Mouse (Mus musculus) limb, embryonic 13.5 days (tissue): ENCODE measurements at regions not wholly inside any gene's neighbourhood (a gene's known extent, or its start where the extent isn't known, plus 50 kb on each side); places are given as distances from the start of the nearest gene placed in this dataset.

ENCODE experiments used
- ATAC-seq: fragments of 200-750 bp; cut with Nextera tagmentation; 2 replicates; pipeline ENCODE4 v1.8.0; 2017; ENCODE audit warnings: low read depth, moderate number of reproducible peaks, moderate TSS enrichment; ENCODE audit not compliant: low FRiP score
- H3K27ac ChIP-seq: fragments of 300-500 bp; sonication (generic); 2 replicates; pipeline ENCODE4 v1.5.1; 2015; ENCODE audit warnings: inconsistent platforms, mild to moderate bottlenecking, moderate library complexity
- H3K27me3 ChIP-seq: fragments of 300-500 bp; sonication (generic); 2 replicates; pipeline ENCODE4 v1.6.1; 2015; ENCODE audit warnings: mild to moderate bottlenecking, inconsistent platforms
- H3K36me3 ChIP-seq: fragments of 300-500 bp; sonication (generic); 2 replicates; pipeline ENCODE4 v1.6.1; 2015; ENCODE audit warnings: inconsistent platforms, mild to moderate bottlenecking, moderate library complexity
- H3K4me1 ChIP-seq: fragments of 300-500 bp; sonication (generic); 2 replicates; pipeline ENCODE4 v1.6.1; 2015; ENCODE audit warnings: inconsistent platforms
- H3K4me2 ChIP-seq: fragments of 300-500 bp; sonication (generic); replicated peaks from 2 replicates; pipeline ENCODE4 v1.6.1; 2015; ENCODE audit warnings: inconsistent platforms, mild to moderate bottlenecking, moderate library complexity
- H3K4me3 ChIP-seq: fragments of 300-500 bp; sonication (generic); 2 replicates; pipeline ENCODE4 v1.5.1; 2015; ENCODE audit warnings: moderate library complexity, mild to moderate bottlenecking, inconsistent platforms
- H3K9ac ChIP-seq: fragments of 300-500 bp; sonication (generic); 2 replicates; pipeline ENCODE4 v1.6.1; 2015; ENCODE audit warnings: mild to moderate bottlenecking, inconsistent platforms
- H3K9me3 ChIP-seq: fragments of 300-500 bp; sonication (generic); 2 replicates; pipeline ENCODE4 v1.6.1; 2016; ENCODE audit warnings: inconsistent platforms
- WGBS: fragments of 180-500 bp; shearing (Covaris S2); methylation state at CpG from one replicate; pipeline ENCODE4 v1.1.7; 2015; 5-methylcytosine and 5-hydroxymethylcytosine counted together

- Histone ChIP-seq H3K4me1 (no peaks in the 10 kb centered on the region), H3K36me3 (no peaks in the 10 kb centered on the region), H3K9ac (no peak overlapping the region), H3K4me3 (no peak overlapping the region), H3K27me3 (no peaks in the 10 kb centered on the region), H3K27ac (no peak overlapping the region), H3K9me3 (no peaks in the 10 kb centered on the region), H3K4me2 (no peak overlapping the region)
- no peak for ATAC-seq
These were observed 193.3 kb upstream of the Egflam start for GRCm38 (mm10) chr15:7591486-7591885.

GRCm38 (mm10) chr15:7597335-7597734 is 199.1 kb upstream of the Egflam start:
- Histone ChIP-seq H3K9ac (no peak overlapping the region), H3K36me3 (no peaks in the 10 kb centered on the region), H3K9me3 (no peaks in the 10 kb centered on the region), H3K27me3 (0 out of 2 replicates have a peak, but pooled peaks cover 3% of the 10 kb centered on the region), H3K27ac (no peak overlapping the region), H3K4me3 (no peak overlapping the region), H3K4me2 (no peak overlapping the region), H3K4me1 (peaks cover 11% of the 10 kb centered on the region)
- no peak for ATAC-seq
- 83% methylated on average over 4 of the region's 4 CpGs for WGBS

- ATAC-seq, result no peak
- Histone ChIP-seq H3K27ac (no peak overlapping the region), H3K9ac (no peak overlapping the region)
These were observed 199.6 kb upstream of the Egflam start for GRCm38 (mm10) chr15:7597805-7598204.

GRCm38 (mm10) chr15:7601540-7601939 is 203.3 kb upstream of the Egflam start:
- WGBS, result 26% methylated on average over 2 of the region's 2 CpGs
- no peaks in the 10 kb centered on the region for H3K9me3 ChIP-seq
- 0 out of 2 replicates have a peak, but pooled peaks cover 3% of the 10 kb centered on the region for H3K27me3 ChIP-seq
- H3K4me1 ChIP-seq, result peaks cover 11% of the 10 kb centered on the region
- no peak overlapping the region for H3K4me3 ChIP-seq
- no peak overlapping the region for H3K4me2 ChIP-seq
- H3K9ac ChIP-seq, result no peak overlapping the region
- no peak for ATAC-seq
- H3K27ac ChIP-seq, result no peak overlapping the region
- H3K36me3 ChIP-seq, result no peaks in the 10 kb centered on the region

More at GRCm38 (mm10) chr15:7597805-7598204, 199.6 kb upstream of the Egflam start:
- Histone ChIP-seq H3K9me3 (no peaks in the 10 kb centered on the region), H3K27me3 (0 out of 2 replicates have a peak, but pooled peaks cover 3% of the 10 kb centered on the region), H3K4me3 (no peak overlapping the region), H3K36me3 (no peaks in the 10 kb centered on the region), H3K4me1 (peaks cover 11% of the 10 kb centered on the region), H3K4me2 (no peak overlapping the region)

DNA sequence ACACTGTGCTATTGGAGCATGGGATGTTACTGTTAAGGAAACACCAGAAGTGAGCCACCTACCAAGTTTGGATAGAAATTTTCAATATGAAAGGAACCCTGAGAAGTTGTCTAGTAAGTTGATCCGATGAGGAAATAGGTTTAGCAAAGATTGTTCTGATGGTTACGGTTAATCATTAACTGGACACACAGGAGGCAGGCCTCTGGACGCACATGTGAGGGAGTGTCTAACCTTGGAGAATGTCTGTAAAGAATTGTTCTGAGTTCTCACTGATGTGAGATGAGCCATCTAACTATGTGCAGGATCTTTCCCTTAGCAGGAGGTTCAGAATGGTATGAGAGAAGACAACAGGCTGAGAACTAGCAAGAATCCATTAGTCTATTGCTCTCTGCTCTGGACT is 205.8 kb upstream of the Gdnf start:
- H3K9ac ChIP-seq, result no peak overlapping the region
- peaks cover under 1% of the 10 kb centered on the region; the same call in 1 of the 2 replicates for H3K27me3 ChIP-seq
- H3K9me3 ChIP-seq, result no peaks in the 10 kb centered on the region
- no peak for ATAC-seq
- H3K27ac ChIP-seq, result no peak overlapping the region
- H3K4me1 ChIP-seq, result peaks cover 11% of the 10 kb centered on the region
- WGBS, result 93% methylated on average over 3 of the region's 3 CpGs
- H3K4me3 ChIP-seq, result no peak overlapping the region
- no peak overlapping the region for H3K4me2 ChIP-seq
- H3K36me3 ChIP-seq, result no peaks in the 10 kb centered on the region

DNA sequence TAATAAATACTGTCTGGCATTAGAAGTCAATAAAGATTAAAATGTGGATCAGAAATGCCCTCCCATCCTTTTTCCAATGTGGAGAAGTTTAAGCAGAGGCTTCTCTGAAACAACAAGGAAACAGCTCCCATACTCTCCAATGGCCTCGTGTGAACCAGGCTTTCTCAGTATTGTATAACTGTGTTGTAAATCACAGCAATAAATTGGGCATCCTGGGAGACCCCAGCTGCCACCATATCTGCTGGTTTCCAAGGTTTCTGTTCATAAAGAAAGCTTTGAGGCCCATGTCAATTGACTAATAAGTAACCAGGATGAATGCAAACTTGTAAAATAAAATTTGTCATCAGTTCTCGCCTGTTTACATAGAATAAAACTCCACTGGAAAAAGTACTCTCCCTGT is 192.7 kb upstream of the Gdnf start:
- no peak overlapping the region for H3K4me3 ChIP-seq
- H3K9me3 ChIP-seq, result no peaks in the 10 kb centered on the region
- 44% methylated on average over 2 of the region's 2 CpGs for WGBS
- no peak overlapping the region for H3K27ac ChIP-seq
- H3K4me1 ChIP-seq, result no peaks in the 10 kb centered on the region
- H3K4me2 ChIP-seq, result no peak overlapping the region
- ATAC-seq, result no peak
- no peak overlapping the region for H3K9ac ChIP-seq
- H3K36me3 ChIP-seq, result no peaks in the 10 kb centered on the region
- H3K27me3 ChIP-seq, result no peaks in the 10 kb centered on the region

- WGBS, result 58% methylated on average over 2 of the region's 2 CpGs
- no peak for ATAC-seq
- Histone ChIP-seq H3K9me3 (no peaks in the 10 kb centered on the region), H3K4me3 (no peak overlapping the region), H3K9ac (no peak overlapping the region), H3K27ac (no peak overlapping the region), H3K36me3 (no peaks in the 10 kb centered on the region), H3K4me1 (peaks cover 5% of the 10 kb centered on the region; the same call in 1 of the 2 replicates), H3K4me2 (no peak overlapping the region), H3K27me3 (no peaks in the 10 kb centered on the region)
These were observed 187.6 kb upstream of the Gdnf start for GRCm38 (mm10) chr15:7623026-7623425.

DNA sequence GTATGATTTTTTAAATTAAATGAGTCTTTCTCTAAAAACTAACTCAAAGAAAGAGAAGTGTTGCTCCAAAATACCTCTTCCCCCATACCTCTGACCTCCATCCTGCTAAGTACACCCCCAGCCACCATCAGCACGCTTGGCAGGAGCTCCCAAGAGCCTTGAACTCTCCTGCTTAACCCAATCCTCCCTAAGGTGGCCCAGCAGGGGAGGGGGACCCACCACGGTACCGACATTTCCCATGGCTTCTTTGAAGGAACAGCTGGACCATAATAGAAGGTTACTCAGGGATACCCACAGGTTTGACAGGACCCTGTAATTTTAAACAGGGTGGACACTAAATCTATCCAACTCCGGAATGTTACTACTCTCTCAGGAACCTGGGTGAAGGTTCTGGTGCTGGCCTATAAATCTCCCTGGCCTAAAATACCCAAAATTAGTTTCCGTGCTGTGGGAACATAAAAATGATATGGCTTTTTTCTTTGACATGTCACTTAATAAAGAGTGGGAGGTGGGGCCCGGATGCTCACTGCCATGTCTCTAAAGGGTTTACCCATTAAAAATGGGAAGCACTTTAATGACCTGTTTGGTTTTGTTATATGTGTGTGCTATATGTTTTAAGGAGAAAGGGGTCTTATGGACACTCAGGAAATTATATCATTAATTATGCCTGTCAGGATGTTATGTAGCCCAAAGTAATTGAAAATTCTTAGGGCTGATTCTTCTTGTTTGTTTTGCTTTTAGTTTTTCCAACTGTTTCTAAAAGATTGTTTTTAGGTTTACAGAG is 185.8 kb upstream of the Gdnf start:
- H3K4me2 ChIP-seq, result no peak overlapping the region
- WGBS, result 27% methylated on average over 6 of the region's 6 CpGs
- no peak for ATAC-seq

DNA sequence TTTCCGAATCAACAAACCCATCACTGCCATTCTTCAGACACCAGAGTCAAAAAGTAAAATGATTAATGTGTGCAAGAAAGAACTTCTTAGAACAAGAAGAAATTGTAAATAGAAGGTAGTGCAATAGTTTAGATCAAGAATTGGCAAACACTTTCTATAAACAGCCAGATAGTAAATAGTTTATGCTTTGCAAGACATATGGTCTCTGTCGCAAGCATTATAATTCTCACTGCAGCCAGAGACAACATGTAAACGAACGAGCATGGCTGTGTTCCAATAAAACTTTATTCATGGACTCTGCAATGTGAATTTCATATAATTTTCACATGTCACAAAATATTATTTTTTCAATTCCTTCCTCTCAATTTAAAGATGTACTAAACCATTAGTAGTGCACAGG is 180.8 kb upstream of the Gdnf start:
- 84% methylated on average over 4 of the region's 4 CpGs for WGBS
- no peak for ATAC-seq
- no peak overlapping the region for H3K9ac ChIP-seq

More for the DNA sequence above, 185.8 kb upstream of the Gdnf start:
- no peak overlapping the region for H3K27ac ChIP-seq
- H3K36me3 ChIP-seq, result no peaks in the 10 kb centered on the region
- no peak overlapping the region for H3K9ac ChIP-seq
- H3K27me3 ChIP-seq, result no peaks in the 10 kb centered on the region
- H3K9me3 ChIP-seq, result no peaks in the 10 kb centered on the region
- H3K4me1 ChIP-seq, result peaks cover 5% of the 10 kb centered on the region; the same call in 1 of the 2 replicates
- H3K4me3 ChIP-seq, result no peak overlapping the region

GRCm38 (mm10) chr15:7635234-7635633 is 175.4 kb upstream of the Gdnf start:
- no peak overlapping the region for H3K9ac ChIP-seq
- no peaks in the 10 kb centered on the region for H3K9me3 ChIP-seq
- no peak for ATAC-seq
- 0 out of 2 replicates have a peak, but pooled peaks cover 3% of the 10 kb centered on the region for H3K4me1 ChIP-seq
- H3K4me3 ChIP-seq, result no peak overlapping the region
- 57% methylated on average over 8 of the region's 8 CpGs for WGBS
- H3K27me3 ChIP-seq, result no peaks in the 10 kb centered on the region
- H3K4me2 ChIP-seq, result no peak overlapping the region
- no peak overlapping the region for H3K27ac ChIP-seq
- no peaks in the 10 kb centered on the region for H3K36me3 ChIP-seq

More for the DNA sequence above, 180.8 kb upstream of the Gdnf start:
- Histone ChIP-seq H3K36me3 (no peaks in the 10 kb centered on the region), H3K27ac (no peak overlapping the region), H3K4me3 (no peak overlapping the region), H3K9me3 (no peaks in the 10 kb centered on the region), H3K27me3 (no peaks in the 10 kb centered on the region), H3K4me2 (no peak overlapping the region), H3K4me1 (peaks cover 3% of the 10 kb centered on the region; the same call in 1 of the 2 replicates)

DNA sequence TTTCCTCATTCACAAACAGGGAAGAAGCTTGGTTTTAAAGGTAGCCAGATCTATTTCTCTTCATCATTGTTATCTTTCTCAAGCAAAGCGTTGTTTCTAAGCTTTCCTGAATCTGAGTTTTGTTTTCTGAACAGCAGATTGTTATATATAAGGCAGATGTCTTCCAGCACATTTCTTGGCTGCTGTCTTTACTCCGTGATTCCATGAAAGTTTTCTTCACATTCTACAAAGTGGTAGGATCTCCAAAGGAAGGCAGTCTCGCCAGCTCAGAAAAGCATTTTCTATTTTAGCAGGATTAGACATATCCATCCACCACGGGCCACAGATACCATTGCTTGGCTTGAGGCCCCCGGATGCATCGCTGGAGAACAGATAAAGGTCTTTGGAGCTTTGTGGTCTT is 171.2 kb upstream of the Gdnf start:
- Histone ChIP-seq H3K27me3 (no peaks in the 10 kb centered on the region), H3K9ac (no peak overlapping the region), H3K4me2 (no peak overlapping the region), H3K4me1 (0 out of 2 replicates have a peak, but pooled peaks cover 3% of the 10 kb centered on the region), H3K27ac (no peak overlapping the region), H3K4me3 (no peak overlapping the region), H3K36me3 (no peaks in the 10 kb centered on the region), H3K9me3 (no peaks in the 10 kb centered on the region)
- no peak for ATAC-seq
- 79% methylated on average over 6 of the region's 6 CpGs for WGBS

- Histone ChIP-seq H3K4me2 (no peak overlapping the region), H3K9me3 (no peaks in the 10 kb centered on the region), H3K4me1 (0 out of 2 replicates have a peak, but pooled peaks cover 3% of the 10 kb centered on the region), H3K9ac (no peak overlapping the region), H3K27ac (no peak overlapping the region), H3K27me3 (no peaks in the 10 kb centered on the region), H3K36me3 (no peaks in the 10 kb centered on the region), H3K4me3 (no peak overlapping the region)
- 59% methylated on average over 2 of the region's 2 CpGs for WGBS
- no peak for ATAC-seq
These were observed 168.6 kb upstream of the Gdnf start for GRCm38 (mm10) chr15:7642075-7642474.

GRCm38 (mm10) chr15:7650705-7651104 is 159.9 kb upstream of the Gdnf start:
- Histone ChIP-seq H3K27me3 (no peaks in the 10 kb centered on the region), H3K36me3 (no peaks in the 10 kb centered on the region), H3K4me2 (no peak overlapping the region), H3K4me1 (peaks cover 17% of the 10 kb centered on the region), H3K4me3 (no peak overlapping the region), H3K27ac (no peak overlapping the region), H3K9me3 (no peaks in the 10 kb centered on the region), H3K9ac (no peak overlapping the region)
- WGBS, result 11% methylated on average over 3 of the region's 3 CpGs
- no peak for ATAC-seq
